Mouse (Mus musculus) heart, postnatal 0 days (tissue): ENCODE data around the gene St6galnac3. TPM values are rescaled to one million over a fixed set of nuclear protein-coding genes. Genes with fewer than 3 reads are reported as not detected.

ENCODE experiments used
- ATAC-seq: fragments of 200-750 bp; cut with Nextera tagmentation; 2 replicates; pipeline ENCODE4 v1.8.0; 2017; ENCODE audit warnings: low read depth, moderate number of reproducible peaks, moderate library complexity; ENCODE audit not compliant: insufficient read depth
- DNase-seq: peaks from one replicate; pipeline ENCODE4 v3.0.0-alpha.2; 2016; ENCODE audit warnings: low spot score
- H3K27ac ChIP-seq: fragments of 300-500 bp; sonication (generic); 2 replicates; pipeline ENCODE4 v1.5.1; 2014; ENCODE audit warnings: low read depth, mild to moderate bottlenecking
- H3K27me3 ChIP-seq: fragments of 300-500 bp; sonication (generic); 2 replicates; pipeline ENCODE4 v1.6.1; 2014; ENCODE audit warnings: low read length, mixed read lengths; ENCODE audit not compliant: control insufficient read depth, insufficient read depth
- H3K36me3 ChIP-seq: fragments of 300-500 bp; sonication (generic); replicated peaks from 2 replicates; pipeline ENCODE4 v1.6.1; 2014; ENCODE audit warnings: low read length, mixed read lengths; ENCODE audit not compliant: control insufficient read depth, insufficient read depth
- H3K4me1 ChIP-seq: fragments of 300-500 bp; sonication (generic); 2 replicates; pipeline ENCODE4 v1.6.1; 2014; ENCODE audit warnings: antibody characterized with exemption; ENCODE audit not compliant: control insufficient read depth, insufficient read depth
- H3K4me2 ChIP-seq: fragments of 300-500 bp; sonication (generic); 2 replicates; pipeline ENCODE4 v1.6.1; 2014; ENCODE audit warnings: low read depth, mild to moderate bottlenecking, low read length, moderate library complexity
- H3K4me3 ChIP-seq: fragments of 300-500 bp; sonication (generic); 2 replicates; pipeline ENCODE4 v1.5.1; 2014; ENCODE audit warnings: low read depth, low read length
- H3K9ac ChIP-seq: fragments of 300-500 bp; sonication (generic); replicated peaks from 2 replicates; pipeline ENCODE4 v1.6.1; 2014; ENCODE audit warnings: low read depth, low read length, mixed read lengths
- H3K9me3 ChIP-seq: fragments of 300-500 bp; sonication (generic); replicated peaks from 2 replicates; pipeline ENCODE4 v1.6.1; 2016; ENCODE audit warnings: low read length; ENCODE audit not compliant: control insufficient read depth
- CTCF ChIP-seq: IDR thresholded peaks from 2 replicates; pipeline ENCODE4 v1.5.1; 2016; ENCODE audit warnings: antibody characterized with exemption, control low read depth, low read depth
- EP300 ChIP-seq: IDR thresholded peaks from 2 replicates; pipeline ENCODE4 v1.6.1; 2016; ENCODE audit warnings: antibody characterized with exemption, low read depth
- WGBS: fragments of 180-500 bp; shearing (Covaris S2); extraction: QIAGEN DNeasy Blood & Tissue Kit; methylation state at CpG from one replicate; pipeline ENCODE4 v1.1.7; 2014; 5-methylcytosine and 5-hydroxymethylcytosine counted together
- polyA plus RNA-seq: library from polyadenylated mRNA; unstranded; fragments of >200 nt; fragmentation: Nextera tagmentation; extraction: Ambion mirVana; gene quantifications from 2 replicates; pipeline ENCODE4 v1.2.1, GENCODE M21; 2015
- total RNA-seq: library from RNA; depleted of rRNA; stranded (reverse); fragments of >200 nt; gene quantifications from 2 replicates; pipeline ENCODE4 v1.2.3, GENCODE M21; 2014; ENCODE audit warnings: low replicate concordance

The St6galnac3 gene
- total and polyA plus RNA-seq, 2 experiments from 2014 or later: 9.7 to 22.5 TPM

GRCm38 (mm10) chr3:153349981-153350380, 375.0 kb downstream of the St6galnac3 start:
- no peaks in the 10 kb centered on the region for H3K4me1 ChIP-seq
- no peaks in the 10 kb centered on the region for H3K9me3 ChIP-seq
- no peaks in the 10 kb centered on the region for H3K27me3 ChIP-seq
- TF ChIP-seq EP300: no peak
- TF ChIP-seq CTCF: no peak
- ATAC-seq (no peak), DNase-seq (no peak)
- H3K4me2 ChIP-seq: no peak overlapping the region
- H3K27ac ChIP-seq: no peak overlapping the region
- WGBS: 81% methylated on average over 10 of the region's 10 CpGs
- no peak overlapping the region for H3K4me3 ChIP-seq
- no peak overlapping the region for H3K9ac ChIP-seq
- no peaks in the 10 kb centered on the region for H3K36me3 ChIP-seq

GRCm38 (mm10) chr3:153348797-153349465, 376.0 kb downstream of the St6galnac3 start:
- Histone ChIP-seq H3K9ac (no peak overlapping the region), H3K4me2 (no peak overlapping the region), H3K4me1 (no peaks in the 10 kb centered on the region), H3K4me3 (no peak overlapping the region), H3K9me3 (no peaks in the 10 kb centered on the region), H3K27me3 (no peaks in the 10 kb centered on the region), H3K36me3 (no peaks in the 10 kb centered on the region), H3K27ac (no peak overlapping the region)
- DNase-seq (no peak), ATAC-seq (no peak)
- WGBS: 89% methylated on average over 9 of the region's 9 CpGs
- TF ChIP-seq CTCF (no peak), EP300 (no peak)

- Histone ChIP-seq H3K4me2 (no peak overlapping the region), H3K9ac (no peak overlapping the region), H3K4me1 (no peaks in the 10 kb centered on the region), H3K27me3 (no peaks in the 10 kb centered on the region), H3K36me3 (no peaks in the 10 kb centered on the region), H3K9me3 (no peaks in the 10 kb centered on the region), H3K4me3 (no peak overlapping the region), H3K27ac (no peak overlapping the region)
- DNase-seq (no peak), ATAC-seq (no peak)
- TF ChIP-seq EP300: no peak
- no peak for TF ChIP-seq CTCF
- WGBS: 81% methylated on average over 5 of the region's 5 CpGs
These were observed 380.0 kb downstream of the St6galnac3 start for GRCm38 (mm10) chr3:153344979-153345378.

- H3K4me1 ChIP-seq: no peaks in the 10 kb centered on the region
- no peak overlapping the region for H3K4me2 ChIP-seq
- no peaks in the 10 kb centered on the region for H3K9me3 ChIP-seq
- ATAC-seq: no peak
- H3K27ac ChIP-seq: no peak overlapping the region
- H3K4me3 ChIP-seq: no peak overlapping the region
- TF ChIP-seq CTCF (no peak), EP300 (no peak)
- H3K9ac ChIP-seq: no peak overlapping the region
- H3K27me3 ChIP-seq: no peaks in the 10 kb centered on the region
- DNase-seq: no peak
- 56% methylated on average over 2 of the region's 2 CpGs for WGBS
- H3K36me3 ChIP-seq: no peaks in the 10 kb centered on the region
These were observed 385.0 kb downstream of the St6galnac3 start for GRCm38 (mm10) chr3:153339940-153340339.

GRCm38 (mm10) chr3:153339091-153339490, 385.9 kb downstream of the St6galnac3 start:
- Histone ChIP-seq H3K9me3 (no peaks in the 10 kb centered on the region), H3K36me3 (no peaks in the 10 kb centered on the region), H3K27ac (no peak overlapping the region), H3K4me1 (no peaks in the 10 kb centered on the region), H3K4me3 (no peak overlapping the region), H3K9ac (no peak overlapping the region), H3K27me3 (no peaks in the 10 kb centered on the region), H3K4me2 (no peak overlapping the region)
- DNase-seq (no peak), ATAC-seq (no peak)
- 73% methylated on average over 12 of the region's 12 CpGs for WGBS
- TF ChIP-seq CTCF (no peak), EP300 (no peak)

GRCm38 (mm10) chr3:153337779-153338178, 387.2 kb downstream of the St6galnac3 start:
- no peaks in the 10 kb centered on the region for H3K4me1 ChIP-seq
- no peak overlapping the region for H3K27ac ChIP-seq
- H3K27me3 ChIP-seq: no peaks in the 10 kb centered on the region
- TF ChIP-seq EP300: no peak
- TF ChIP-seq CTCF: no peak
- 62% methylated on average over 3 of the region's 3 CpGs for WGBS
- H3K36me3 ChIP-seq: no peaks in the 10 kb centered on the region
- H3K4me3 ChIP-seq: no peak overlapping the region
- no peaks in the 10 kb centered on the region for H3K9me3 ChIP-seq
- H3K9ac ChIP-seq: no peak overlapping the region
- no peak for DNase-seq
- no peak overlapping the region for H3K4me2 ChIP-seq
- no peak for ATAC-seq
